Mouse (Mus musculus) lung, postnatal 36 days (tissue): ENCODE data around the gene Chdh.

Source experiments
- DNase-seq: peaks from one replicate; pipeline ENCODE4 v3.0.0; 2022; ENCODE audit warnings: mixed read lengths

Chdh gene

DNA sequence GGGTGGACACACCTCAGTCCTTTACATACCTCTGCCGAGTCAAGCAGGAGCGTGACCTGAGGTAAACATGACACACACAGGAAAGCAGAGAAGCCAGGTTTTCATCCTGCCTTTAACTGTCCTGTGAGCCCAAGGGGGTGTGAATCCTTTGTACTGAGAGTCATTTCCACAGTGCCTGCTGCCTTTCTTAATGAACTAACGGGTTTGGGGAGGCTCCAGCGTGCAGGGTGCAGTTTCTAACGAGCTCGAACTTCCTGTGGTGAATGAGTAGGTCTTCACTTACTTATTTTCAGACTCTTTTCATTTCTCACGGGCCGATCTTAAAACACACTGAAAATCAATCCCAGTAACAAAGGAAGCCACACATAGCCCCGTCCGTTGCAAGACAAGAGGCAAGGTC lies 5.7 kb downstream of the Chdh start:
- no peak for DNase-seq

DNA sequence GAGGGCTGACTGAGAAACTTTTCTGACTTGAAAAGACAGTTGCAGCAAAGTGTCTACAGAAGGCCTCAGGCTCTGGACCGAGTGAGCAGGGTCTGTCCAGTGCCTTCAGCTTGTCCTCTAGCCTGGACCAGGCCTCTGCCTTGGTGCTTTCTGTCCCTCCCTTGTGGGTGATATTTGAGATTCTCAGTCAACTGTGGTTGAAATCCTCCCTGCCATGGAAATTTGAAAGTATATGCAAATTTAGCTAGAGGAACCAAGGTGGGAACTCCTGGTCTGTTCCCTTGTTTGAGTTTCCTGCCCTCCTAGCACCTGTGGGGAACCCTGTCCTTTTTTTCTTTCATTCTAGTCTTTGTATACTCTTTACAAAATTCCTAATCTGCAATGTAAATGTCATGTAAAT lies 6.2 kb downstream of the Chdh start:
- DNase-seq: no peak

DNA sequence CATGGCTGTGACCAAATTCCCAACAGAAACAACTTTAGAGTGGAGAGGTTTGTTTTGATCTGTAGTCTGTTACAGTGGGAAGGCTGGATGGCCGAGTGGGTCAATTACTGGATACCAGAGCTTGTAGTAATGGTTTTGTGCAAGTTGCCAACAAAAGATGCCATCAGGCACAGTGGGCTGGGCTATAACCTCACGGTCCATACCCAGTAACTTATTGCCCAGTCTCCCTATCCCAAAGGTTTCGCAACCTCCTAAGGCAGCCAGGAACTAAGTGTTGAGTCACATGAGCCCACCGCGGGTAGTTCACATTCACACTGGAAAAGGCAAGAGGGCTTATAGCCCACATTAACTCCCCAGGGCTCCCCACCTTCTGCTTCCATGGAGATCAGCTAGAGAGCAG lies 7.8 kb downstream of the Chdh start:
- no peak for DNase-seq

DNA sequence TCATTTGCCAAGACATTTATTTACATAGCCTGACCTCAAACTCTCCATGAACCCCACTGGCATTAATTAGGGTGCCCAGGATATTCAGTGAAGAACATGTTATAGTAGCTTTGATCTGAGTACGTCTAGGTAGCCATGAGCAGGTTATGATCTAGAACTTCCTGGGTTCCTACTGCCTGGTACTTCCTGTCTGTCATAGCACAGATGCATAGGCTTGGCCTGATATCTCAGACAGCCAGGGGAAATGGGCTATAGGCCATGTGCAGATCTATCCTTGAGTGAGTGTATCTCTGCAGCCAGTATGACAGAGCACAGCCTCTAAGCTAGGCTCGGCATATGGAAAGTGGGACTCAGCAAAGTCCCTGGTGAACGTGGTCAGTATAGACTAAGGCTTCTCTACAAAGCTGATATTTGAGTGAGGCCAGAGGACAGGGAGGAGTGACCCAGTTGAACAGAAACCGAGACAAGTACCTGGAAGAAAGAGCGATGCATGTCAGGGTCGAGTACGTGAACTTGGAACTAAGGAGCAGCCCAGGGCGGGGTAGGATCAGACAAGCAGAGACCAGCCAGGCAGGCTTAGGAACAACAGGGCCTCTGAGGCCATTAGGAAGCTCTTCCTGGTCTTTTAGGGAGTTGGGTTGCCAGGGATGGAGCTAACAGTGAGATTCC lies 9.1 kb downstream of the Chdh start:
- no peak for DNase-seq

DNA sequence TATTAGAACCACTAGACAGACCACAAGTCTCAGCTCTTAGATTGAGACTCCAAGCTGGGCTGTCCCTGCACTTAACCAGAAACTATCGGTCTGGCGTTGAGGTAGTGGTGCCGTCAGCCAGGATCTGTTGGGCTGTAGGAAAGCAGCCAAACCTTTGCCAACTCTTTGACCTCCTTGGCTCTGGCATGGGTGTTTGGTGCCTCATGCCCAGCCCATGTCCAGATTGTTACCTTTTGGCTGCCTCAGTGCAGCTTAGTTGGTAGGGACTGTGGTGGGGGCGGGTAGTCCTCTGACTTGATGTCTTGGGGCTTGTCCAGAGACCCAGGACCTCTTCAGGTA lies 9.6 kb downstream of the Chdh start:
- DNase-seq: no peak

DNA sequence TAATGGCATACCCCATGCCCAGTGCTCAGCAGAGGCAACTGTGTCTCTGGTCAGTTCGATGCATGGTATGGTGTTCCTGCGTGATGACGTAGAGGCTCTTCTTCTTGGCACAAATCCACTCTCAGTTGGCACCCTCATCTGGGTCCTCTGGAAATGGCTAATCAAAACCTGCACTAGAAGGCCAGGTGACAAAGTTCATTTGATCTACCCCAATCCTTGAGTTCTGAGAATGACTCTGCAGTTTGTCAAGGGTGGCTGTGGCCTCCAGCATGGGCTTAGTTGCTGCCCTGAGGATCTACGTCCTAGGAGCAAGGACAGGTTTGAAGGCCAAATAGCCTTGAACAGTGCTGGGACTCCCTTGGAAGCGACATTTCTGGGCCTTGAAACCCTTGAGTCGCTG lies 10.0 kb downstream of the Chdh start:
- DNase-seq: no peak

DNA sequence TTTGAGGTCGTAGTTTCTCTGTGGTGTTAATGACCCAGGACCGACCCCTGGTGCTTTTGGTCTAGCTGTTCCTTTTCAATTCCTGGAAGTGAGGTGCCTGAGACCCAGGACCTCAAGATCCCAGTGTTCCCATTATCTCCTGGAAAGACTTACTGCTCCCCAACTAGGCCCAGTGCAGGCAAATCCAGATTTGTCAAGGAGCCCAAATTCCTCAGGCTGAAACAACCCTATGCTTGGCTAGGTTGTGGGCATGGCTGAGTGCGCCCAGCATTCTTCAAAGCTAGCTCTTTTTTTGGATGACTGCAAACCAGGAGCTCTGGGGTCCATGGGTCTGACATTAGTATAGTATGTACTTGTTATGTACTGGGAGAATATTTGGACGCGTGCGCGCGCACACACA lies 10.6 kb downstream of the Chdh start:
- DNase-seq: no peak

DNA sequence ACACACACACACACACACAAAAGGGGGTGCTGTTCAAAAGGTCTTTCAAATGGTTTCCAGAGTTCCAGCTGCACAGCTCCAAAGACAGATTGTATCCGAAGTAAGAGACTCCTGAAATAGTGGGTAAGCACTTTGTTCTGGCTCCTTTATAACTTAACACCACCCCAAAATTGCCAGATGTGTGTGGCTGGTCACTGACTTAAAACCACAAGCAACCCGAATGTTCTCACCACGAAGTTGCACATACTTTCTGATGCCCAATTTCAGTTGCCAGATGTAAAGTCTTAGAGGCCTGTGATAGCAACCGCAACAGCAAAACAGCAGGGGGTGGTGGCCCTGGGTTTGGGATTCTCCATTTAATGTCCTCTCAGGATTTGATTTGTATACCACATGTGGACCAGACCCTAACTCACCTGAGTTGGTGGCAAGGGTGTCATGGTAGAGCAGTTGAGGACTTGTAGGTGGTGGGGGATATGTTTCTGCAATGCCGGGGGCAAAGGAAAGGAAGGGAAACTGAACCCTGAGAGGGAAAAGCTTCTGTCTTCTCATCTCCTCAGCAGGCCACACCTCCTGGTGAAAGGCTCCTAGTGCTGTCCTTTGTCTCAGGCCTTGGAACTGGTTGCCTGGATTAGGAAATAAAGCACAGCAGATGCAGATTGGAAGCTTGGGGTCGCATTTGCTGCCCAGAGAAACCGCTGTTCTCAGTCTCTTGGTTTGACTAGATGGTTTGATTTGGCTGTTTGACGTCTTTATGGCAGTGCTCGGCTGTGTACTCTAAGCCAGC lies 11.2 kb downstream of the Chdh start:
- no peak for DNase-seq

DNA sequence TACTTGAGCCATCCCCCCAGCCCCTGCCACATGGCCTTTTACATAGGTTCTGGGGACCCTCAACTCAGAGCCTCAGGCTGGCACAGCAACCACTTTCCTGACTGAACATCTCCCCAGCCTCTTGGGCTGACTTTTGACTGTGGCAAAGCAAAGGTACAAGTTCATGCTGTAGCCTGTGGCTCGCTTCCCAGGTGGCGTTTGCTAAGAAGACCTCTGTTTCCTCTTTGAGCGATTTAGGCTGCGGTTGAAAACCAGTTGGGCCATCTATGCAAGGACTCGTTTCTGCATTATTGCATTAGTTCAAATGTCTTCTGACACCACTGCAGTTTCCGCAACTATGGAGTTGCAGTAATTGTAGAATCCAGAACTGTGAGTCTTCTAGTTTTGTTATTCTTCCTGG lies 13.6 kb downstream of the Chdh start:
- DNase-seq: no peak

DNA sequence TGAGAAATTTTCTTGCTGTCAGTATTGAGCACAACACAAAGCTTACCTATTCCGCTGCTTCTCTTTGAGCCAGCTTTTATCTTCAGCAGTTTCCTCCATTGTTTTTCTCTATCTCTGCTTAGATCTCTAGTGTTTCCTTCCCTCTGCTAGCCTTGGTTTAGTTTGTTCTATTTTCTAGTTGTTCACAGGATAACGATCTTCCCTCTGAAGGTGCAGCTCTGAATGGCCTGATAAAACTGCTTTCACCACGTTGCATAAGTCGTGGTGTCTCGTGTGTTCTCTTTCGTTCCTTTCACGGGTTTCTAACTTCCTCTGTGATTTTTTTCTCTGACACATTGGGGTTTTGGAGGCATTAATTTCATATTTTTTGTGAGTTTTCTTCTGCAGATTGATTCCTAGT lies 15.6 kb downstream of the Chdh start:
- no peak for DNase-seq

DNA sequence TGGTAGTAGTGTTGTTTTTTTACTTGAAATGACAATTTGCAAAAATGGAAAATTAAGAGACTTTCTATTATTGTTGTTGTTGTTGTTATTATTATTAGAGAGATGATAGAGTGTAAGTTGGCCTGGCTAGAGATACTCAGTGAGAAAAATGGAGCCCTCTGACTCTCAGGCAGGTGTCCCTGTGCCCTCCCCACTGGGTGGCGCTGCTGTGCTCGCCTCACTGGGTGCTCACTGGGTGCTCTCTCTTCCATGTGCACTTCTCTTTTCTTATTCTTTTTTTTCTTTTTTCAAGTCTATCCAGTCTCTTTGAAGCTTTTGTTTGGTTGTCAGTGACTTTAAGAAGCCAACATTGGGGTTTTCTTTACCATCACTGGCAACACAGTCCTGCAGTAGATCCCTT lies 18.6 kb downstream of the Chdh start:
- DNase-seq: peak; percentile 24

DNA sequence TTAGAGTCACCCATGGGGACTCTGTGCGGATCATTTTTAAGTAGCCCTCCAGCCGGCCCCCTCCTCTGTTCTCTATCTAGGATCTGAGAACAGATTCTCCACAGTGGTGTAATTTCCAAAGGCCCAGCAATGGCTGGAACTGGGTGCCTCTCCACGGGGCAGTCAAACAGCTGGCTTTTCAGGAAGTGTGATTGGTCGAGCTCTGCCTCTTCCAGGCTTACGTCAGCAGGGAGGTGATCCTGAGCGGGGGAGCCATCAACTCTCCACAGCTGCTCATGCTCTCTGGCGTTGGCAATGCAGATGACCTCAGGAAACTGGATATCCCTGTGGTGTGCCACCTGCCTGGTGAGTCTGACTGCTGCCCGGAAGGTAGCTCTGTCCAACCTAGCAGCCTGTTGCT lies 24.6 kb downstream of the Chdh start:
- no peak for DNase-seq

DNA sequence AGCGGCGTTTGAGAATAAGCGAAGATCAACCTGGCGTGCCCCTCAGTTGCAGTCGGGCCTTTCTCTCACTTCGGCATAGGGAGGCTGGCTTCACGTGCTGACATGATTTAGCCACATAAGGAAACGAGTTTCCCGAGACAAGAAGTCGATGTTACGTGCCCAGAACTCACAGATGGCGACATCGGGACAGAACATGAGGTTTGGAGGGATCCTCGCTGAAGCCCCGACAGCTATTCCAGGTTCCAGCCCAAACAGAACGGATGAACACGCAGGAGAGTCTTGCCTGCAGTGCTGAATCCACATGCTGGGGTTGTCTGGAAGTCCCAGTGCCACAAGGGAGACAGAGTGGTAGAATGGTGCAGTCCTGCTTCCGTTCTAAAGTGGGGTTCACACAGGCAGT lies 29.6 kb downstream of the Chdh start:
- DNase-seq: no peak

DNA sequence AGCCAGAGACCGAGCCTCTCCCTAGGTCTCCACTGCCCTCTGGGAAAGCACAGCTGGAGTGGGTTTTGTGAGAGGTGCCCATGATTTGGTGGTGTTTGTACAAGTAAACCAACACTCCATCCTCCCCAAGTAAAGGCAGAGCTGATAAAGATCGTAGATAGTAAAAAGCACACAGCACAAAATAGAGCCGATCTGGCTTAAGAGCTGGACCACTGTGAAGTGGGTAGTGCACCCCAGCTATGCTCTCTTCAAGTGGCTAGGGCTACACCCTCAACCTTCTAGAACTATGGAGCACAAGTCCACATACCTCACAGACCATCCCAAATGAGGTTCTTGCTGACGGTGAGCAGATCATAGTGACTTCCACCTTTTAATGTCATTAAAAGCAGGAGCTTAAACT lies 30.6 kb downstream of the Chdh start:
- DNase-seq: no peak

DNA sequence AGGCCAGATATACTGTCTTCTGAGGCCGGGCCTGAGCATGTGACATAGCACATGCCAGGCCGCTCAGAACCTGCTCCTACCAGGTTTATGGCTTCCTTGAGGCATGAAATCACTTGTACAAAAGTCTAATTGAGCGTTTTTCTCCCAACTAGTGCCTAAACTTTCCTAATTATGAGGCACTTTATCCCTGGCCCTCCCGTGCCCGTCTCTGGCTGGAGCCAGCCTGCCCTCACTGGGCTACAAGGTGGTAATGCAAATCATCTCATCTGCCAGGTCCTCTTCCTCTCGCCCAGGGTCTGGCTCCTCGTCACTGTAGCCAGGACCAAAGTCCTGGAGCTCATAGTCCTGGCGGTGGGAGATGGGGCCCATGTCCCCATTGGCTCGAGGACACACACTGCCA lies 33.0 kb downstream of the Chdh start:
- DNase-seq: no peak

DNA sequence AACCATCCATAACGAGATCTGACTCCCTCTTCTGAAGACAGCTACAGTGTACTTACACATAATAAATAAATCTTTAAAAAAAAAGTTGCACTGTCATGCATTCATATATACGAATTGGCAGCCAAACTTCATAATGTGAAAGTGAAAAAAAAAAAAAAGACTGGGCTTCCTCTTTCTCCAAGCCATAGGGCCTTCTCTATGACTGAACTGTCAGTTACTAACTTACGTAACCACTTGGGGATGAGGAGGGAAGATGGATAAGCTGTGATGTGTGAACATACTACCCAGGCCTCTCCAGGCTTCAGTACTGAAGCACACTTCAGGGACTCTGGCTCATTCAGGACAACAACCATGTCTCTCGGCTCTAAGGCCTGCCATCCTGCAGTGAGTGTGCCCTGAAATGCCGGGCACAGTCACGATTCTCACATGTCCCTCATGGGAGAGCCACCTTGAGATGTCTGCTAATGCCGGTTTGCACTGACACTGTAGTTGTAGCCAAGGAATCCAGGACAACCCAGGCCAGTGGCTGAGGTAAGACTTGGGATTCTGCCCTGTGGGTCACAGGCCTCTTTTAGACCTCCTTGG lies 34.6 kb downstream of the Chdh start:
- no peak for DNase-seq

DNA sequence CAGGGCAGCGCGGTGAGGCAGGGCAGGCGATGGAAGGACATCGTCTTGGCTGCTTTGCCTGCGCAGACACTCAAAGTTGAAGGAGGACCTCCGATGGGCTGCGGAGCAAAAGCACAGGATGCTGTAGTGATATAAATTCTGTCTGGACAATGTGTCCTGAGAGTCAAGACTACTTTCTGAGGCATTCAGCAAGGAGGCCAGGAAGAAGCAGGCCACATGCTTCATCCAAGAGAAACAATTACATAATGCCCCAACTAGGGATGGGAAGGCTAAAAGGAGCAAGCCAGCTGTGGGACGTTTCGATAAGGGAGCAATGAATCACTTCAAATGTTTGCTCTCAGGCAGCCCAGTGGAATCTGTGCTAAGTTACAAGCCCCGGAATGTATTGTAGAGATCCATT lies 36.4 kb downstream of the Chdh start:
- DNase-seq: no peak

DNA sequence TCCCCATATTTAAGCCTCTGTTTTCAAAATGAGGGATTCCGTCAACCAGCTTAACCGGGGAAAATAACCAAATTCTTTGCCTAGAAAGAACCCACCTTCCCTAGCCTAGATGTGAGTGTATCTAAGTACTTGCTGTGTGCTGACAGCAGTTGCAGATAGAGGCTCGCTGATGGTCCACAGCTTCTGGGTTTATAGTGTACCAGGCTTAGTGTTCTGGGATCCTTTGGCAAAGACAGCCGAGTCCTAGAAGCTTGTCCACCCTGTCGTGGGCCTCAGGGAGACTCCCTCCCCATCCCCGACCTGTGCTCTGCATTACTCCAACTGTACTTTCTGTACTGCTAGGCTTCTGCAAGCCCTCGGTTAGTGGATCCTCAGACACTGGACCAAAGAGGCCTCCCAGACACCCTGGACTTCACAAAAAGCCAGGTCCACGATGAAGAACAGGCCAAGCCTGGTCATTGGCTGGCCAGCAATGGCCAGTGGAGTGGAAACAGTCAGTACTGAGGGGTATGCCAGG lies 36.9 kb downstream of the Chdh start:
- no peak for DNase-seq

DNA sequence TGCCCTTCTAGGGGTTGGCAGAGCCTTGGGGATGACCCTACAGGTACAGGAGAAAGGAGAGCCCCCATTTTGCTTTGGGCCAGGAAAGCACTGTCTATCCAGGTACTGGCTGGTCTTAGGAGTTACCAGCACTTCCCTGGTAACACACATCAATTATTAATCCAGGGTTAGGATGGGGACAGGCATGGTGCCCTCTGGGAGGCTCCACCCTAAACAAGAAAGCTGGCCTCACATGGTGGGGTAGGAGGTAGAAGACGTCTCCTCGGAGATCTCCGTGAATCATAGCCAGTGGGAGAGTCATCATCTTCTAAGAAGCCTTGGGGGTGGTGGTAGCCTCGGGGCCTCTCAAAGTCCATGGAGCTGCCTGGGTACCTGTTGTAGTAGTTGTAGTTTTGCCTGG lies 38.2 kb downstream of the Chdh start:
- no peak for DNase-seq

DNA sequence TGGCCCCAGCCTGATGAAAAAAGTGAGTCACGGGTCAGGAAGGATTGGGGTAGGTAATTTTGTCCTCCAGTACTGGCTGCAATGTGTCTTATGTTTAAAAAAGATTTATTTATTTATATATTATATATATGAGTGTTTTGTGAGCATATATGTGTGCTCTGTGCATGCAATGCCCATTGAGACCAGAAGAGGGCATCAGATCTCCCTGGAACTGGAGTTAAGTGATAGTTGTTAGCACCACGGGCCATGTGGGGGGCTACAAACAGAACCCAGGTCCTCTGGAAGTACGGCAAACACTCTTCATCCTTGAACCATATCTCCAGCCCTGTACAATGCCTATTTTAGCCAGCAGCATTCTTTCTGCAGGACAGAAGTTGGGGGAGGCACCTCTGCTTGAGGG lies 39.2 kb downstream of the Chdh start:
- DNase-seq: no peak

DNA sequence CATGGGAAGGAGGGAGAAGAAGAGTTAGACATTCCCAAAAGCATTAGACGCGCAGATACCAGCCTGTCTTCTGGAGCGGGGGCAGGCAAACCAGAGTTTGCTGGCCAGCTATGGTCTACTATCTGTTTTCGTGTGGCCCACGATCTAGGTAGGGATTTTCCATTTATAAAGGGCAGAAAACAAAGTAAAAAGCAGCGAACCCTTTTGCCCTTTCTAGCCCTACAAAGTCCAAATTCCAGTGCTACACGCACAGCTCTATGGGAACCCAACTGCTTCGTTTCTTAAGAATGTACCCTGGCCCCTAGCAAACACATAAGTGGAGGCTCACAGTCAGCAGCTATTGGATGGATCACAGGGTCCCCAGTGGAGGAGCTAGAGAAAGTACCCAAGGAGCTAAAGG lies 41.5 kb downstream of the Chdh start:
- DNase-seq: no peak

DNA sequence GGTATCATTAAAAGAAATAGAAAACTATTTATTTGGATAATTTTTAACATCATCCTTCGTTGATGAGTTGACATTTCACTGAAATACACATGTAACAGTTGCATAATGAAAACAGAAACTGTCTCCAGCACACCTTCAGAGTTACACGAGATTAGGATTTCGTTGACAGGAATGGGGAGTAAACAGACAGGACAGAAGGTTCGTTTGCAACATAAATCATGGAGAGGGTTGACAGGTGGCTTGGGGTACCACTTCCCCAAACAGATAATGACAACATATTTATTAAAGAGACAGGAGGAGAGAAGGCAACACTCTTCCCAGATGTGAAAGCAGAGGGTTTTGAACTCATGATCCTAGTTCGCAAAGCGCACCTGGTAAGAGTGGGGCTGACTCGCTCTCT lies 46.1 kb downstream of the Chdh start:
- DNase-seq: no peak

DNA sequence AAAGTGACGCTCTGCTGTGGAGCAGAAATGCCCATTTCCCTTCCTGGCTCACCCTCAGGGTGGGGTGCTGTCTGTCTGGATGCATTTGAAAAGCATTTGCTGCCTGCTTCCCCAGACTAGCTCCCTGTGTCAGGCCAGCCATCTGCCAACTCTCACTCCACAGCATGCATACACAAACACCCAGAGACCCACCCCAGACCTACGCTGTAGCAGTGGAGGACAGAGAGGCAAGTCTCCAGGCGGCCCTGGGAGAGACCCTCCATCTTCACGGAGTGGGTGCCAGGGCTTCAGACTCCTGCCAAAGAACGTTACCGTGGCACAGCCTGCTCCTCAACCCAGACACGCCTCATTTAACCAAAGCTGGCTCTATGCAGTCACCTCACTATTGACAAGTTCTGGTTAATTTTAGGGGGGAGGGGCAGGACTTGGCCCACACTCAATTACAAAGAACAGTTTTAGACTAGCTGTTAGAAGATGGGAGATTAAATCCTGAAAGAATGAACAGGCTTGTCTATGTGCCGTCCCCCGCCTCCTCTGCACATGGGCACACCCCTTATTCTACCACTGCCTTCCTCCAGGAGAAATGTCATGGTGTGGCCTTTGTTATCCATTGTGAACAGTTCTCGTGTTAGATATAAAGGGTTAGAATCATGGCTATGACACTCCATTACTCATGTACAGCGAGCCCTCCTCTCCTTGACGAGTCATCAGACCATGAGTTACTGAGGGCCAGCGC lies 47.4 kb downstream of the Chdh start:
- DNase-seq: no peak

DNA sequence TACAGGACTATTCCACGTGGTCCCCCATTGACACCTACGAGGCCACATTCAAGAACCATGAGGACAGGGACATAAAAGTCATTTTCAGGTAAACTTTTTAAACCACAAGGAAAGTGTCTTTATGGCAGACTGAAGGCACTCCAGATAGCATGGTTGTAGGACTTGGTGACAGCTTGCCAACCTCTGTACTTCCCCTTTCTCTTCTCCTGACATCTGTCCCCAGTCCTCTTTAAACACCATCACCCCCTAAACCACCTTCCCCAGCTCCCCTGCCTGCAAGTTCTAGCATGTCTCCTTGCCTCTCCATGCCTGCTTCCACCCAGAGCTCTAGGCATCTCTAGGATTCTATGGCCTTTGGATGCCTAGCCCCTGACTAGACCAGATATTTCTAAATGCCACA lies 56.0 kb downstream of the Chdh start:
- no peak for DNase-seq
